Mouse (Mus musculus): ENCODE data around the gene Slc22a8.

Slc22a8 gene

DNA sequence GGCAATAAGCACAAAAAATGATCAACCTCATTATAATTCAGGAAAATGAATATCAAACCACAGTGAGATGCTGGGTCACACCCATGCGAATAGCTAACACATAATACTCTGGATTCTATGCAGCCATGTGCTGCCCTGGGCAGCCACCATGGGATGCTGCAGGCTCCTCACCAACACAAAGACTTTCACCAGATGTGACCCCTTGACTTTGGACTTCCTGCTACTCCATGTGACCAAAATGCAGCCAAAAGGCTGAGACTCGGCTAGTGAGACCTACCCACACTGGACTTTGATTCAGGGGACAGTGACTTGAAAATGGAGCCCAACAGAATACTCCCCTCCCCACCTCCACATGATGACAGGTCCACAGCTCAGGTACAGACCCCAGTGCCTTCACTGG lies 39.2 kb downstream of the Slc22a8 start:
- POLR2A ChIA-PET: no interaction called here
- CTCF ChIA-PET: interaction anchor here in 1 of 4 experiments (1.4 kb wide), 1 partner anchor 52 kb away, joined by 5 read pairs; no protein-coding TSS in a partner anchor

DNA sequence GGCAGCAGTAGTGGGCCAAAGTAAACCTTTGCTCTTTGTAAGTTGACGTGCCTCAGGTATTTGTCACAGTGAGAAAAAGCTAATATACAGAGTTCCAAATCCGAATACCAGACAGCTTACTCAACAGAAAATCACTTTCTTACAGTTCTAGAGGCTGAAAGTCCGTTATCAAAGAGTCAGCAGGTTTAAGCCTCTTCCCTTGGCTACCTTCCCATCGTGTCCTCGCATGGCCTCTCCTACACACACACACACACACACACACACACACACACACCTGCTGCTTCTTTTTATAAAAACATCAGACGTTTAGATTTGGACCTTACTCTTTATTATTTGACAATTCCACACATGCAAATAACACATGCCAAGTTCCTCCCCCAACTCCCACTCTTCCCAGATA lies 39.8 kb downstream of the Slc22a8 start:
- POLR2A ChIA-PET: interaction anchor here in 1 of 4 experiments (0.5 kb wide), 1 partner anchor 45 kb away, joined by 4 read pairs; no protein-coding TSS in a partner anchor
- CTCF ChIA-PET: no interaction called here

DNA sequence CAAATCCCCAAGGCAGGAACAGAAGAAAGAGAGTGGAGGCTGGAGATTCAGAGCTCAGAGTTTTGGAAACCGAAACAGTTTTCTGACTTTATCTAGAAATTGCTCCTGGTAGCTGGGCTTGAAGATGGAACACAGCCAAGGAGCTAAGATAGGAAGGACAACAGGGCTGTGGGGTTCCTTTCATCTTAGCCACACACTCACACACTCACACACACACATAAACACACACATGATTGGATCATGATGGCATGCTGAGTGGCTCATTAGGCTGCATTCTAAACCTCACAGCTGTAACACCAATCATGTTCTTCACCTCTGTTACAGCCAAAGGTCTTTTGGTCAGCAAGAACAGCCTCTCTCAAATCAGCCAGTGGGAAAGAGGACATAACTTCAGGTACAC lies 41.0 kb downstream of the Slc22a8 start:
- CTCF ChIA-PET: interaction anchor here in 1 of 4 experiments (1.7 kb wide), 1 partner anchor 30 kb away, joined by 3 read pairs; no protein-coding TSS in a partner anchor
- POLR2A ChIA-PET: no interaction called here

DNA sequence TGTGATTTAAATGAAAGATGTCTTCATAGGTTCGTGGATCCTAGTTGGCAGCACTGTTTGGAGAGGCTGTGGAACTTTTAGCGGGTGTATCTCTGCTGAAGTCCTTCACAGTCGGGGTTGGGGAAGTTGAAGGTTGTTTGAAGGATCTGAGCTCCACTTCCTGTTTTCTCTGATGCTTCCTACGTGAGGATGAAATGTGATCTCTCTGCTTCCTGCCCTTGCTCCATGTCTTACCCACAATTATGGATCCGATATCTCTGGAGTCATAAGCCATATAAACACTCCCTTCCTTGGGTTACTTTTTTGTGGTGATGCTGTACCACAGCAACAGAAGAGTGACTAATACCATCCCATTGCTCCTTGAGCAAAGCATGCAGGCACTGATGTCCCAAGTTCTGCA lies 51.0 kb downstream of the Slc22a8 start:
- ChIA-PET POLR2A (interaction anchor here in 1 of 4 experiments (0.6 kb wide), 1 partner anchor 22 kb away, joined by 4 read pairs; no protein-coding TSS in a partner anchor), CTCF (interaction anchor here in 1 of 4 experiments (0.6 kb wide), 1 partner anchor 108 kb away, joined by 7 read pairs; no protein-coding TSS in a partner anchor)

DNA sequence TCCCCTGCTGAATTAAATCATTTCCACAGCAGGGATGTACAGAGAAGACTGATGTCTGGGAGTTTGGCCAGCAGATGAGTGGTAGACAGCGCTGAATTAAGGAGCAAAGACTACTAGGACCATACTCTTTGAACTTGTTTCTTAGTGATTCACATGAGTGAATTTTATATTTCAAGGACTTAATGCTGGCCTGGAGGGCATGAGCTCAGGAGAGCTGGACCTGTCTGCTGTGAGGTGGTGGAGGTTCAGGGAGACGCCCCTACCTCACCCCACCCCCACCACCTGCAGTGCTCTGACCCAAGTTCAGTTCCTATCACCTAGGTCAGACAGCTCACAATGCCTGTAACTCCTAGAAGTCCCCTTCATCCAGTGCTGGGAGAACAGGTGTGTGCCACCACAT lies 55.3 kb downstream of the Slc22a8 start:
- ChIA-PET POLR2A (interaction anchor here in 2 of 4 experiments (1.0 kb wide), 2 partner anchors 16 to 46 kb away, joined by 3 read pairs; no protein-coding TSS in a partner anchor), CTCF (interaction anchor here in 2 of 4 experiments (0.7 to 0.8 kb wide), 2 partner anchors 16 kb away, joined by 3 read pairs; no protein-coding TSS in a partner anchor)

DNA sequence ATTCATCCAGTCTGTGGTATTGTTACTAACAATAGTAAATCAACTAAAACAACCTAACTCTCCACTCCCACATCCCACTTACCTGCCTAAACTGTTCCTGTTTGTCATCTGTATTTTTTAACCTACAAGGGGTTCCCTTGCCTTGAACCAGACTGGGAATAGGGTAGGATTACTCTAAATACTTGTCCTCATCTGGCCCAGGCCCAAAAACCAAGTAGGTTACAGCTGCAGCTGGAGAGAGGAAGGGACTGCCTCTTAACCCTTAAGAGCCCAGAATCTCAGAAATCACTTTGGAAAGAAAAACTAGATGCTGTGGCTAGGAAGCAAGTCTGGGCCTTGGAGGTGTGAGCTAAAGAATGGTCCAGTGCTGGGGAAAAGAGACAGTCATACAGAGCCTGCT lies 64.8 kb downstream of the Slc22a8 start:
- ChIA-PET POLR2A (interaction anchor here in 2 of 4 experiments (0.8 to 0.9 kb wide), 2 partner anchors 67 kb away, joined by 4 to 5 read pairs; partner anchors contain the start of gene Slc3a2 (in 2 of the 2)), CTCF (interaction anchor here in 1 of 4 experiments (0.9 kb wide), 1 partner anchor 27 kb away, joined by 16 read pairs; no protein-coding TSS in a partner anchor)

DNA sequence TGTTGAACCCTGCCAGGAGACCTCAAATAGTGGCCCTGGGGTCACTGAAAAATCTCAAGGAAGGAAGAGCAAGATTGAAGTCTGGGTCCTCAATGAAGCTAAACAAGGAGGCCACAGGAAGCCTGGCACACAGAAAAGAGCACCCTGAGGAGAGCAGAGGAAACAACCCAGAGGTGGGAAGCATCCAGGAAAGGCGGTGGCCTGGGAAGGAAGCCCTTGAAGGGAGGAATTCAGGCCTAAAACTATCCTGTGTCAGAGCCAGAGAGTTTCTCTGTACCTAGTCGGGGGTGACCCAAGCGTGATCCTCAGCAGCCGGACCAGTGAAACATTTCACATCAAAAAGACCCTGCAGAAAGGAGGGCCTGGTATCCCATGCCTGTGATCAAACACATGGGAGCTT lies 65.3 kb downstream of the Slc22a8 start:
- ChIA-PET POLR2A (interaction anchor here in 2 of 4 experiments (0.8 to 0.9 kb wide), 2 partner anchors 67 kb away, joined by 4 to 5 read pairs; partner anchors contain the start of gene Slc3a2 (in 2 of the 2)), CTCF (interaction anchor here in 2 of 4 experiments (0.6 to 0.9 kb wide), 2 partner anchors 27 to 79 kb away, joined by 3 to 16 read pairs; no protein-coding TSS in a partner anchor)

Data from embryonic stem cell, embryonic (primary cell).